Comparison of ENCODE assay signal across 11 mouse cellular contexts in genomic region chr9:120263994-120264393, GRCm38 (mm10). TPM values are rescaled to one million over a fixed set of nuclear protein-coding genes. Genes with fewer than 3 reads are reported as not detected.
A peak's percentile ranks its signal among the peaks of the same experiment; 100 is the strongest.
DNase-seq lines count a peak whose midpoint lies in the region; ATAC-seq lines count a peak whose summit lies in the region.
"Had no signal": no experiment of that assay in that cellular context is flagged by ENCODE, and none has a peak within 500 bp of the region (broad histone marks: within the 10 kb centered on the region; RNA-seq: fewer than 3 reads in every experiment).

No protein-coding gene starts in this region.

- H3K27me3 ChIP-seq in hindbrain, embryonic 14.5 days (ENCODE audit: control insufficient read depth, insufficient read depth, low read length) = no peaks in the 10 kb centered on the region
- no peaks in the 10 kb centered on the region for H3K27me3 ChIP-seq in hindbrain, embryonic 10.5 days (ENCODE audit: insufficient read depth, poor library complexity, severe bottlenecking)
- H3K27me3 ChIP-seq in kidney, embryonic 14.5 days (ENCODE audit: control insufficient read depth, insufficient read depth, low read length) = no peaks in the 10 kb centered on the region
- H3K27me3 ChIP-seq: liver, embryonic 15.5 days had no signal

- H3K4me3 ChIP-seq in hindbrain, embryonic 14.5 days (replicated peaks; ENCODE audit: low read length) = no peak overlapping the region
- no peak overlapping the region for H3K4me3 ChIP-seq in hindbrain, embryonic 10.5 days
- no peak overlapping the region for H3K4me3 ChIP-seq in kidney, embryonic 14.5 days (ENCODE audit: low read length)
- H3K4me3 ChIP-seq: liver, embryonic 15.5 days had no signal

- DNase-seq in hindbrain, embryonic 14.5 days (ENCODE audit: low spot score) = peak; percentile 78
- DNase-seq in hindbrain, embryonic 10.5 days (ENCODE audit: low spot score) = no peak
- DNase-seq in layer of hippocampus, postnatal 14 days (ENCODE audit: low spot score in 2 of 2) = peak; percentile 61 to 69
- peak; percentile 55 to 61 for DNase-seq in right cerebral cortex, adult 2 months (ENCODE audit: low spot score in 2 of 2)
- DNase-seq in kidney, postnatal 36 days = no peak

- H3K4me1 ChIP-seq in hindbrain, embryonic 14.5 days (replicated peaks; ENCODE audit: control insufficient read depth, insufficient read depth, low read length) = 0 out of 2 replicates have a peak, but pooled peaks cover 11% of the 10 kb centered on the region
- H3K4me1 ChIP-seq in hindbrain, embryonic 10.5 days (replicated peaks) = no peaks in the 10 kb centered on the region
- H3K4me1 ChIP-seq in kidney, embryonic 14.5 days (ENCODE audit: control insufficient read depth, insufficient read depth, low read length) = no peaks in the 10 kb centered on the region
- H3K4me1 ChIP-seq: liver, embryonic 15.5 days had no signal

- peak; percentile 78; the same call in 1 of the 2 replicates for ATAC-seq in hindbrain, embryonic 14.5 days (ENCODE audit: low FRiP score)
- peak; percentile 87 for ATAC-seq in frontal cortex, adult (ENCODE audit: low TSS enrichment)
- ATAC-seq in kidney, embryonic 14.5 days (ENCODE audit: low FRiP score, low TSS enrichment) = no peak
- ATAC-seq: inflammation-experienced regulatory T-cells, adult 6 months had no signal

- H3K27ac ChIP-seq in hindbrain, embryonic 14.5 days = 0 out of 2 replicates have a peak overlapping the region, but pooled peaks have one; percentile 22
- no peak overlapping the region for H3K27ac ChIP-seq in hindbrain, embryonic 10.5 days
- H3K27ac ChIP-seq in kidney, embryonic 14.5 days (ENCODE audit: low read depth, low read length) = no peak overlapping the region
- H3K27ac ChIP-seq: liver, embryonic 15.5 days; stomach, postnatal 0 days had no signal

- H3K9ac ChIP-seq in hindbrain, embryonic 14.5 days = no peak overlapping the region
- no peak overlapping the region for H3K9ac ChIP-seq in kidney, embryonic 14.5 days (ENCODE audit: low read depth, low read length)
- H3K9ac ChIP-seq: liver, embryonic 15.5 days had no signal

- no peak overlapping the region for H3K4me2 ChIP-seq in hindbrain, embryonic 14.5 days (replicated peaks)
- H3K4me2 ChIP-seq in kidney, embryonic 14.5 days (replicated peaks; ENCODE audit: low read depth, low read length) = no peak overlapping the region
- H3K4me2 ChIP-seq: liver, embryonic 15.5 days had no signal

- H3K36me3 ChIP-seq in hindbrain, embryonic 14.5 days (replicated peaks; ENCODE audit: control insufficient read depth, insufficient read depth) = no peaks in the 10 kb centered on the region
- H3K36me3 ChIP-seq in hindbrain, embryonic 10.5 days = no peaks in the 10 kb centered on the region
- no peaks in the 10 kb centered on the region for H3K36me3 ChIP-seq in kidney, embryonic 14.5 days (ENCODE audit: control insufficient read depth, insufficient read depth, low read length)
- H3K36me3 ChIP-seq: liver, embryonic 15.5 days had no signal

- 39% methylated on average over 5 of the region's 5 CpGs for WGBS in hindbrain, embryonic 14.5 days
- 74% methylated on average over 5 of the region's 5 CpGs for WGBS in hindbrain, embryonic 10.5 days
- 61% methylated on average over 5 of the region's 5 CpGs for WGBS in kidney, embryonic 14.5 days

- no peaks in the 10 kb centered on the region for H3K9me3 ChIP-seq in hindbrain, embryonic 14.5 days (ENCODE audit: control insufficient read depth, low read length)
- no peaks in the 10 kb centered on the region for H3K9me3 ChIP-seq in hindbrain, embryonic 10.5 days
- H3K9me3 ChIP-seq in kidney, embryonic 14.5 days (ENCODE audit: control insufficient read depth, low read length) = no peaks in the 10 kb centered on the region
- H3K9me3 ChIP-seq: liver, embryonic 15.5 days had no signal

RNA-seq across cellular contexts. Expression of gene Myrip, which starts 37.3 kb away (rescaled TPM):
- polyA plus RNA-seq in hindbrain, embryonic 14.5 days (2014; fragmentation: Nextera tagmentation; extraction: Ambion mirVana) = 7.7 and 8.7 TPM in 2 replicates
- polyA plus RNA-seq in hindbrain, embryonic 10.5 days (2016; fragmentation: Nextera tagmentation; extraction: Ambion mirVana) = 0.76 and 0.80 TPM in 2 replicates
- 10 to 100 TPM; 51.9 to 58.0 TPM for total RNA-seq in layer of hippocampus, postnatal 14 days (2021)
- polyA plus RNA-seq in kidney, embryonic 14.5 days (2014; fragmentation: Nextera tagmentation; extraction: Ambion mirVana) = 0.11 and 0.26 TPM in 2 replicates
- total RNA-seq: MEL had no signal
- polyA plus RNA-seq: inflammation-experienced regulatory T-cells, adult 6 months had no signal

Comparison
In these comparisons a context has a peak if more than half of its experiments do, and no peak if none do; other contexts are left out.
1. DNase-seq: peak in hindbrain, embryonic 14.5 days (single experiment), layer of hippocampus, postnatal 14 days (2 of 2) and right cerebral cortex, adult 2 months (2 of 2); none in hindbrain, embryonic 10.5 days (single experiment) and kidney, postnatal 36 days (0 of 2).